Mouse (Mus musculus) cerebellum, adult 2 months (tissue): Measurements from ENCODE around the gene Pacsin1.

Experiments used
- CTCF ChIP-seq: fragments of 200-500 bp; IDR thresholded peaks from 2 replicates; pipeline ENCODE4 v1.5.1; 2011; ENCODE audit warnings: low read depth, mild to moderate bottlenecking, control low read depth, low read length, moderate library complexity, borderline replicate concordance; ENCODE audit not compliant: insufficient read depth
- POLR2A ChIP-seq: fragments of 200-500 bp; IDR thresholded peaks from 2 replicates; pipeline ENCODE4 v1.6.1; 2011; ENCODE audit warnings: low read length, control low read depth, borderline replicate concordance; ENCODE audit not compliant: insufficient read depth

- TF ChIP-seq POLR2A (0 out of 2 replicates have a peak, but pooled peaks have one; percentile 32), CTCF (no peak)
Observed at GRCm38 (mm10) chr17:27622611-27623359, 32.5 kb upstream of the Pacsin1 start.
